Mouse (Mus musculus) midbrain, embryonic 15.5 days (tissue): ENCODE results near the gene Catsperd. TPM values are rescaled to one million over a fixed set of nuclear protein-coding genes. Genes with fewer than 3 reads are reported as not detected.
A peak's percentile ranks its signal among the peaks of the same experiment; 100 is the strongest.
"Not testable (repeated sequence)": the region's sequence is repeated elsewhere in the genome, so short reads cannot be mapped to it uniquely, and the experiment has no call there.

Source experiments
- ATAC-seq: fragments of 200-750 bp; cut with Nextera tagmentation; replicated peaks from 2 replicates; pipeline ENCODE4 v1.8.0; 2017; ENCODE audit warnings: moderate TSS enrichment
- H3K27ac ChIP-seq: fragments of 300-500 bp; sonication (generic); 2 replicates; pipeline ENCODE4 v1.5.1; 2015; ENCODE audit warnings: mild to moderate bottlenecking, inconsistent platforms
- H3K27me3 ChIP-seq: fragments of 300-500 bp; sonication (generic); replicated peaks from 2 replicates; pipeline ENCODE4 v1.6.1; 2015; ENCODE audit warnings: inconsistent platforms
- H3K36me3 ChIP-seq: fragments of 300-500 bp; sonication (generic); replicated peaks from 2 replicates; pipeline ENCODE4 v1.6.1; 2015; ENCODE audit warnings: inconsistent platforms
- H3K4me1 ChIP-seq: fragments of 300-500 bp; sonication (generic); 2 replicates; pipeline ENCODE4 v1.6.1; 2015; ENCODE audit warnings: inconsistent platforms
- H3K4me2 ChIP-seq: fragments of 300-500 bp; sonication (generic); 2 replicates; pipeline ENCODE4 v1.6.1; 2015; ENCODE audit warnings: inconsistent platforms, mild to moderate bottlenecking, moderate library complexity
- H3K4me3 ChIP-seq: fragments of 300-500 bp; sonication (generic); 2 replicates; pipeline ENCODE4 v1.5.1; 2015; ENCODE audit warnings: mild to moderate bottlenecking, inconsistent platforms
- H3K9ac ChIP-seq: fragments of 300-500 bp; sonication (generic); 2 replicates; pipeline ENCODE4 v1.6.1; 2015; ENCODE audit warnings: mild to moderate bottlenecking, inconsistent platforms
- H3K9me3 ChIP-seq: fragments of 300-500 bp; sonication (generic); 2 replicates; pipeline ENCODE4 v1.6.1; 2016; ENCODE audit warnings: inconsistent platforms
- WGBS: fragments of 180-500 bp; shearing (Covaris S2); methylation state at CpG from one replicate; pipeline ENCODE4 v1.1.7; 2015; ENCODE audit warnings: mixed read lengths; 5-methylcytosine and 5-hydroxymethylcytosine counted together
- polyA plus RNA-seq: library from polyadenylated mRNA; unstranded; fragments of >200 nt; fragmentation: Nextera tagmentation; extraction: Ambion mirVana; gene quantifications from 2 replicates; pipeline ENCODE4 v1.2.1, GENCODE M21; 2015

The Catsperd gene
- polyA plus RNA-seq, 1 experiment from 2014 or later: 2.3 TPM

- Histone ChIP-seq H3K36me3 (peaks cover 85% of the 10 kb centered on the region), H3K4me3 (no peak overlapping the region), H3K4me1 (peaks cover 13% of the 10 kb centered on the region), H3K27me3 (no peaks in the 10 kb centered on the region), H3K9me3 (no peaks in the 10 kb centered on the region), H3K9ac (no peak overlapping the region), H3K27ac (no peak overlapping the region), H3K4me2 (no peak overlapping the region)
- 92% methylated on average over 9 of the region's 9 CpGs for WGBS
- ATAC-seq: no peak
These were observed 23.9 kb upstream of the Catsperd start for GRCm38 (mm10) chr17:56604070-56604380.

DNA sequence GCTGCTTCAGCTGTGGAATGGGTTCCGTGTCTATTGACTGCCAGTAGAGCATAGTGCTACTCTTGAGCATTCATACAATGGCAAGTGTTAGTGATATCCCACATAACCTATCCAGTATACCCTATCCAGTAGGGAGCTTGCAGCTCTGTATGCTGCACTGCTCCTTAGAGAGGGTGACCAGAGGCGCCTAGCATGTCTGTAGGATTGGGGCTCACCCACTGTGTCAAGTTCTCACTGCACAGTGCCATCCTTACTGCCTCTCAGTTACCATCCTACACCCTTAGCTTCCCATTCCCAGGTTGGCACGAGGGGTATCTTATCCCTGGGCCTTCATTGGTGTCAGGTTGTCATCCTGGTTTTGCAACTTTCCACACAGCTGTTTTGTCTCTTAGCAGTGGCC, 23.5 kb upstream of the Catsperd start:
- Histone ChIP-seq H3K27ac (no peak overlapping the region), H3K9ac (no peak overlapping the region), H3K4me1 (peaks cover 15% of the 10 kb centered on the region), H3K9me3 (no peaks in the 10 kb centered on the region), H3K27me3 (no peaks in the 10 kb centered on the region), H3K4me2 (no peak overlapping the region), H3K36me3 (peaks cover 81% of the 10 kb centered on the region), H3K4me3 (no peak overlapping the region)
- 94% methylated on average over 3 of the region's 3 CpGs for WGBS
- ATAC-seq: no peak

DNA sequence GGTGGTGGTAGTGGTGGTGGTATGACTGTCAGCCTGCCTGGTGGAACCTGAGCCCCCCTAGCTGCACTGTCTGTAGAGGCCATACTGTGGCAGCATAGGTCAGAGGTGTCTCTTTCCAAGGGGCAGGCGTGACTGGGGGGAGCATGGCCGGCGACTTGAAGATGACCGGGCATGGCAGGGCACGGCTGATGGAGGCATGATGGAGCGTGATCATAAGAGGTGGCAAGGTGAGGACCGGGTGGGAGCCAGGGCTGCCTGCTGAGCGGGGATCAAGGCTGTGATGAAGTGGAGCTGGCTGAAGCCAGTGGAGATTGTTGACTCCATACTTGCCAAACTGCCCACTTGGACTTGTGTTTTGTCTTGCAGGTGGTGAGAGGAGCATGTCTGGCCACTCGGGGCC, 22.5 kb upstream of the Catsperd start:
- Histone ChIP-seq H3K9ac (no peak overlapping the region), H3K4me3 (no peak overlapping the region), H3K27me3 (no peaks in the 10 kb centered on the region), H3K9me3 (no peaks in the 10 kb centered on the region), H3K4me2 (no peak overlapping the region), H3K36me3 (peaks cover 71% of the 10 kb centered on the region), H3K27ac (no peak overlapping the region), H3K4me1 (peaks cover 19% of the 10 kb centered on the region)
- ATAC-seq: no peak
- 92% methylated on average over 9 of the region's 9 CpGs for WGBS

- Histone ChIP-seq H3K9ac (no peak overlapping the region), H3K4me1 (peaks cover 24% of the 10 kb centered on the region), H3K27ac (no peak overlapping the region), H3K27me3 (no peaks in the 10 kb centered on the region), H3K4me3 (no peak overlapping the region), H3K9me3 (no peaks in the 10 kb centered on the region), H3K36me3 (peaks cover 51% of the 10 kb centered on the region), H3K4me2 (no peak overlapping the region)
- ATAC-seq: no peak
- 75% methylated on average over 3 of the region's 3 CpGs for WGBS
These were observed 20.4 kb upstream of the Catsperd start for GRCm38 (mm10) chr17:56607521-56608062.

GRCm38 (mm10) chr17:56608699-56609098, 19.2 kb upstream of the Catsperd start:
- Histone ChIP-seq H3K4me1 (peaks cover 24% of the 10 kb centered on the region), H3K9ac (peak overlapping the region; percentile 50), H3K27ac (peak overlapping the region; percentile 75; the same call in 1 of the 2 replicates), H3K27me3 (no peaks in the 10 kb centered on the region), H3K4me3 (peak overlapping the region; percentile 58), H3K36me3 (peaks cover 39% of the 10 kb centered on the region), H3K4me2 (peak overlapping the region; percentile 76), H3K9me3 (no peaks in the 10 kb centered on the region)
- ATAC-seq: no peak
- WGBS: 59% methylated on average over 5 of the region's 5 CpGs

- ATAC-seq: peak; percentile 90
- Histone ChIP-seq H3K27me3 (no peaks in the 10 kb centered on the region), H3K4me1 (peaks cover 31% of the 10 kb centered on the region), H3K9me3 (no peaks in the 10 kb centered on the region), H3K36me3 (peaks cover 30% of the 10 kb centered on the region), H3K27ac (peak within 1 kb of the TSS; percentile 75), H3K4me2 (peak within 1 kb of the TSS; percentile 76), H3K4me3 (peak within 1 kb of the TSS; percentile 58), H3K9ac (peak within 1 kb of the TSS; percentile 50)
- under 1% methylated on average over 44 of the region's 44 CpGs for WGBS
These were observed 18.3 kb upstream of the Catsperd start, which contains the start of gene 2410015M20Rik for GRCm38 (mm10) chr17:56609452-56610171. Gene 2410015M20Rik (minus strand): TSS chr17:56609771.

DNA sequence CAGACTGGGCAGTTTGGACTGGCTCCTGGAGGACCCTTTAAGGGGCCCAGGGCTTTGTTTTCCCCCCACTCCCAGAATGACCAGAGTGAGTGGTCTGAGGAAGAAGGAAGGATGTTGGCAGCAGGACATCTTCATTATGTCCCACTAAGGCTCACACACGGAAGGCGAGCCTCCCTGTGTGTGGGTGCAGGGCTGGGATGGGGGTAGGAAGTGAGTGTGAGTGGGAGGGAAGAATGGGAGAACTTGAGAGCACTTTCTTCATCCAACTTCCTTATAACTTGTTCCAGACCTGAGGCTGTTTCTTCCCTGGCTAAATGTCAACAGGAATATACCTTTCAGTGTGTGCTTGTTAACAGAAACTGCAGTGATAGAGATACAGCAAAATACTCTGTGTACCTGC, 16.6 kb upstream of the Catsperd start:
- no peaks in the 10 kb centered on the region for H3K9me3 ChIP-seq
- no peaks in the 10 kb centered on the region for H3K27me3 ChIP-seq
- no peak overlapping the region for H3K4me2 ChIP-seq
- H3K4me3 ChIP-seq: no peak overlapping the region
- H3K36me3 ChIP-seq: peaks cover 16% of the 10 kb centered on the region
- no peak overlapping the region for H3K9ac ChIP-seq
- ATAC-seq: no peak
- peaks cover 37% of the 10 kb centered on the region for H3K4me1 ChIP-seq
- no peak overlapping the region for H3K27ac ChIP-seq
- 69% methylated on average over 2 of the region's 2 CpGs for WGBS

GRCm38 (mm10) chr17:56611861-56612564, 15.9 kb upstream of the Catsperd start:
- Histone ChIP-seq H3K4me3 (no peak overlapping the region), H3K36me3 (peaks cover 13% of the 10 kb centered on the region; the same call in 1 of the 2 replicates), H3K27me3 (no peaks in the 10 kb centered on the region), H3K9me3 (no peaks in the 10 kb centered on the region), H3K27ac (no peak overlapping the region), H3K4me1 (peaks cover 37% of the 10 kb centered on the region), H3K4me2 (no peak overlapping the region), H3K9ac (no peak overlapping the region)
- no peak for ATAC-seq
- 12% methylated on average over 14 of the region's 14 CpGs for WGBS

DNA sequence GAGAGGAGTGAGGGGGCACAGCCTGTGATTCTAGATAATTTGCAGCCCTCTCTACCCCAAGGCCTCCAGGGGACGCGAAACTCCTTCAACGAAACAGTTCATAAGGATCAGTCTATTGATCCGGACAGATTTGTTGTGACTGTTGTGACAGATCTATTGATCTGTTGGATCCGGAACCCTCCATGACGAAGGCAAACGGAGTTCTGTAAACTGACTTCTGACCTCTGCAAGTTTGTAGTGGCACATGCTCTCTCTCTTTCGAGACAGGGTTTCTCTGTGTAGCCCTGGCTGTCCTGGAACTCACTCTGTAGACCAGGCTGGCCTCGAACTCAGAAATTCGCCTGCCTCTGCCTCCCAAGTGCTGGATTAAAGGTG, 15.4 kb upstream of the Catsperd start:
- not testable (repeated sequence) for H3K9ac ChIP-seq, H3K4me2 ChIP-seq, H3K27ac ChIP-seq, H3K4me3 ChIP-seq, H3K27me3 ChIP-seq, H3K36me3 ChIP-seq, H3K9me3 ChIP-seq, ATAC-seq
- WGBS: 78% methylated on average over 10 of the region's 10 CpGs
- H3K4me1 ChIP-seq: peaks cover 37% of the 10 kb centered on the region

- Histone ChIP-seq H3K9ac (peak within 1 kb of the TSS; percentile 62), H3K27me3 (no peaks in the 10 kb centered on the region), H3K4me3 (peak within 1 kb of the TSS; percentile 56), H3K36me3 (peaks cover 12% of the 10 kb centered on the region; the same call in 1 of the 2 replicates), H3K4me2 (peak within 1 kb of the TSS; percentile 71), H3K4me1 (peaks cover 31% of the 10 kb centered on the region), H3K27ac (peak within 1 kb of the TSS; percentile 90), H3K9me3 (no peaks in the 10 kb centered on the region)
- WGBS: under 1% methylated on average over 52 of the region's 52 CpGs
- ATAC-seq: peak; percentile 55
These were observed 14.6 kb upstream of the Catsperd start, which contains the start of gene Rpl36 for GRCm38 (mm10) chr17:56613236-56613844. Gene Rpl36 (plus strand): TSS chr17:56613416.

DNA sequence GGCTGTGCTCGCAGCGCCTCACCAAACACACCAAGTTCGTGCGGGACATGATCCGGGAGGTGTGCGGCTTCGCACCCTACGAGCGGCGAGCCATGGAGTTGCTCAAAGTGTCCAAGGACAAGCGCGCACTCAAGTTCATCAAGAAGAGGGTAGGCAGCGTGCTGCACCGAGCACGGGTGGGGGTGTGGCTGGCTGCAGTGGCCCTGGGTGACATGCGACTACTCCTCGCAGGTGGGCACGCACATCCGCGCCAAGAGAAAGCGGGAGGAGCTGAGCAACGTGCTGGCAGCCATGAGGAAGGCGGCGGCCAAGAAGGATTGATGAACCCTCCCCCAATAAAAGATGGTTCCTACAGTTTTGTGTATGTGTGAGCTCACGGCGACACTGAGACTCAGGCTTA, 14.1 kb upstream of the Catsperd start:
- Histone ChIP-seq H3K4me1 (peaks cover 26% of the 10 kb centered on the region), H3K27ac (peak overlapping the region; percentile 90), H3K4me3 (peak overlapping the region; percentile 56), H3K4me2 (peak overlapping the region; percentile 71), H3K36me3 (peaks cover 18% of the 10 kb centered on the region; the same call in 1 of the 2 replicates), H3K9ac (peak overlapping the region; percentile 62)
- under 1% methylated on average over 26 of the region's 26 CpGs for WGBS
- H3K27me3 ChIP-seq, H3K9me3 ChIP-seq, ATAC-seq: not testable (repeated sequence)
